Mouse (Mus musculus) cerebellum, adult 2 months (tissue): ENCODE measurements around the gene Krt34. TPM values are rescaled to one million over a fixed set of nuclear protein-coding genes. Genes with fewer than 3 reads are reported as not detected.

Experiments used
- DNase-seq, 2 experiments: peaks; one replicate each; pipeline ENCODE4 v3.0.0; 2021
- H3K27ac ChIP-seq: fragments of 200-500 bp; 2 replicates; pipeline ENCODE4 v1.5.1; 2012; ENCODE audit warnings: low read length, control low read depth, inconsistent platforms; ENCODE audit not compliant: insufficient read depth
- H3K27me3 ChIP-seq: fragments of 200-500 bp; 2 replicates; pipeline ENCODE4 v1.6.1; 2012; ENCODE audit warnings: inconsistent platforms, mild to moderate bottlenecking, low read length, moderate library complexity; ENCODE audit not compliant: control insufficient read depth, insufficient read depth
- H3K4me1 ChIP-seq: fragments of 200-500 bp; 2 replicates; pipeline ENCODE4 v1.6.1; 2011; ENCODE audit warnings: low read length; ENCODE audit not compliant: control insufficient read depth, insufficient read depth
- H3K4me3 ChIP-seq: fragments of 200-500 bp; replicated peaks from 2 replicates; pipeline ENCODE3; 2011; ENCODE audit warnings: mild to moderate bottlenecking, low read depth, low read length, control low read depth; ENCODE audit not compliant: insufficient read depth
- CTCF ChIP-seq: fragments of 200-500 bp; IDR thresholded peaks from 2 replicates; pipeline ENCODE4 v1.5.1; 2011; ENCODE audit warnings: low read depth, mild to moderate bottlenecking, control low read depth, low read length, moderate library complexity, borderline replicate concordance; ENCODE audit not compliant: insufficient read depth
- POLR2A ChIP-seq: fragments of 200-500 bp; IDR thresholded peaks from 2 replicates; pipeline ENCODE4 v1.6.1; 2011; ENCODE audit warnings: low read length, control low read depth, borderline replicate concordance; ENCODE audit not compliant: insufficient read depth
- WGBS: fragments of 180-500 bp; shearing (Covaris S2); methylation state at CpG from one replicate; pipeline ENCODE4 v1.1.7; 2018; 5-methylcytosine and 5-hydroxymethylcytosine counted together
- polyA plus RNA-seq: library from polyadenylated mRNA; depleted of rRNA; stranded (reverse); fragments of >200 nt; gene quantifications from 2 replicates; pipeline ENCODE4 v1.2.3, GENCODE M21; 2012

The Krt34 gene
- polyA plus RNA-seq, 1 experiment, result not detected

GRCm38 (mm10) chr11:100055686-100056655 is 14.6 kb upstream of the Krt34 start:
- Histone ChIP-seq H3K4me1 (no peaks in the 10 kb centered on the region; the same call in 1 of the 2 replicates), H3K4me3 (no peak overlapping the region), H3K27me3 (no peaks in the 10 kb centered on the region; the same call in 1 of the 2 replicates), H3K27ac (no peak overlapping the region)
- WGBS, result 58% methylated on average over 9 of the region's 9 CpGs
- DNase-seq, result no peak
- no peak for TF ChIP-seq CTCF
- no peak for TF ChIP-seq POLR2A

DNA sequence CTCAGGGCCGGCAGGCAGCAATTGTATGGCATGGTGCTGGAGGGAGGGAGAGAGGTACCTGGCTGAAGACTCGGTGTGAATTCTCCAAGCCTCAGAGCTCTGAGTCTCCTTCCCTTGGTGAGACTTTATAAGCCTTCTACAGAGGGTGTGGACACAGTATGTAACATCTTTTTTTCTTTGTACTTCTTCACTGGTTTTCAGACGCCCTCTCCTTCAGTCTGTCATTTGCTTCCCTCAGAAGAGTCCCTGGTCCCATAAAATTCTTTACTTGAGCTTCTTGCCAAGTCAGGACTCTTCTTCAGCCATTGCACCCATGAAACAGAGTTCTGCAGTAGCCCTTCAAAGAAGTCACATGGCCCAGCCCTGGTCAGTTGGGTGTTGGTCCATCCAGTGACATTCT is 9.1 kb upstream of the Krt34 start, which contains the start of gene Krt31:
Gene Krt31 (minus strand): TSS at position 101 of the 400 bp plus-strand sequence.
- WGBS, result 74% methylated on average over 3 of the region's 3 CpGs
- TF ChIP-seq CTCF, result no peak
- TF ChIP-seq POLR2A, result no peak
- H3K27ac ChIP-seq, result no peak within 1 kb of the TSS
- H3K4me1 ChIP-seq, result no peaks in the 10 kb centered on the region
- no peak within 1 kb of the TSS for H3K4me3 ChIP-seq
- DNase-seq, result no peak
- no peaks in the 10 kb centered on the region for H3K27me3 ChIP-seq

- TF ChIP-seq POLR2A (no peak), CTCF (no peak)
- Histone ChIP-seq H3K27ac (no peak overlapping the region), H3K4me3 (no peak overlapping the region), H3K27me3 (no peaks in the 10 kb centered on the region), H3K4me1 (no peaks in the 10 kb centered on the region)
- DNase-seq, result no peak
- WGBS, result 99% methylated on average over 2 of the region's 2 CpGs
Measured at GRCm38 (mm10) chr11:100047193-100047592, 5.8 kb upstream of the Krt34 start.

- no peak for TF ChIP-seq POLR2A
- no peak for TF ChIP-seq CTCF
- Histone ChIP-seq H3K27ac (no peak overlapping the region), H3K4me3 (no peak overlapping the region), H3K27me3 (no peaks in the 10 kb centered on the region), H3K4me1 (no peaks in the 10 kb centered on the region)
- 82% methylated on average over 6 of the region's 6 CpGs for WGBS
- DNase-seq, result no peak
Measured at GRCm38 (mm10) chr11:100046303-100046866, 5.0 kb upstream of the Krt34 start.

DNA sequence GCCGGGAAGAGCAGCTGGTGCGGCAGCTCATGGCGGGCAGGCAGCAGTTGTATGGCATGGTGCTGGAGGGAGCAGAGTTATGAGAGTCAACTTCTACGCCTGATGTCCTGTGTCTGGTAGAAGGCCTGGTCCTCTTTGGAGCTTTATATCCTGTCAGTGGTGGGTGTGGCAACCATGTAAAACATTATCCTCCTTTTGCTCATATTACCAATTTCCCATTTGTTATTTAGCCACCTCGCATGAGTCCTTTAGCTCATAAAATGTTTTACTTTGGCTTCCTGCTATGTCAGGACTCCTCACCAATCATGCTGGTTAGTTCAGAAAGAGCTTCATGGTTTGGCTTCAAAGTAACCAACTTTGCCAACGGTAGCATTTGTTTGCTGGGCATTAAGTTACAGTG is 11.6 kb downstream of the Krt34 start, which contains the start of gene Krt33b:
Gene Krt33b (minus strand): TSS at position 101 of the 400 bp plus-strand sequence.
- TF ChIP-seq CTCF, result no peak
- no peak for TF ChIP-seq POLR2A
- no peaks in the 10 kb centered on the region for H3K27me3 ChIP-seq
- DNase-seq, result no peak
- no peak within 1 kb of the TSS for H3K27ac ChIP-seq
- no peaks in the 10 kb centered on the region for H3K4me1 ChIP-seq
- H3K4me3 ChIP-seq, result no peak within 1 kb of the TSS
- 84% methylated on average over 6 of the region's 6 CpGs for WGBS

- 77% methylated on average over 5 of the region's 5 CpGs for WGBS
- no peaks in the 10 kb centered on the region for H3K4me1 ChIP-seq
- no peak overlapping the region for H3K4me3 ChIP-seq
- TF ChIP-seq POLR2A, result no peak
- no peak for TF ChIP-seq CTCF
- no peaks in the 10 kb centered on the region for H3K27me3 ChIP-seq
- no peak overlapping the region for H3K27ac ChIP-seq
- DNase-seq, result no peak
Measured at GRCm38 (mm10) chr11:100021438-100021837, 19.9 kb downstream of the Krt34 start.

- H3K4me1 ChIP-seq, result no peaks in the 10 kb centered on the region
- H3K4me3 ChIP-seq, result no peak overlapping the region
- no peak overlapping the region for H3K27ac ChIP-seq
- TF ChIP-seq CTCF, result no peak
- no peak for TF ChIP-seq POLR2A
- H3K27me3 ChIP-seq, result no peaks in the 10 kb centered on the region
- no peak for DNase-seq
- WGBS, result 96% methylated on average over 1 of the region's 1 CpGs
Measured at GRCm38 (mm10) chr11:100019466-100019865, 21.9 kb downstream of the Krt34 start.
